Mouse (Mus musculus): ENCODE results near the gene Gm3435.
"Not testable (repeated sequence)": the region's sequence is repeated elsewhere in the genome, so short reads cannot be mapped to it uniquely, and the experiment has no call there.

DNA sequence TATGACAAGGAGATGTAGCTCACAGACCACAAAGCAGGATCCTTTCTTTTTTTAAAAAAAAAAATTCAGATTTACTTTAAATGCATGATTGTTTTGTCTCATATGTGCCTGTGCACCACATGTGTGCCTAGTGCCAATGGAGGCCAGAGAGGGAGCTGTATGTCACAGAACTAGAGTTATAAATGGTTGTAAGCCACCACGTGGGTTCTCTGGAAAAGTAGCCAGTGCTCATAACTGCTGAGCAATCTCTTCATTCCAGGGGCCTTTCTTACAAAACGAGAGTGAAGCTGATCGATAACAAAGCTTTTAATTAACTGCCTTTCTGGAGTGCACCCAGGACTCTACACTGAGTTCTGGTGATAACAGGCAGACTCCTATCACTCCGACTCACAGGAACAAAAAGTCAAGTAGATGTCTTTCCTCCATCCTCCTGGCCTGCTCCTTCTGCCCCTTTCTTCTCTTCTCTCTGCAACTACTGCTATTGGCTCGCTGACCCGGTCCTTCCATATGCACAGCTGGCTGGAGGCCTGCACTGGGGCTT lies 41.5 kb upstream of the Gm3435 start:
- not testable (repeated sequence) for TF ChIP-seq CTCF (IDR thresholded peaks at IDR 0.05; ENCODE audit: low read depth, low read length); EP300 (IDR thresholded peaks at IDR 0.05; ENCODE audit: insufficient read depth, low read depth, low read length)
